Mouse (Mus musculus): ENCODE measurements around the gene Mboat1. TPM values are rescaled to one million over a fixed set of nuclear protein-coding genes. Genes with fewer than 3 reads are reported as not detected.

Gene Mboat1
- polyA plus RNA-seq (2016; fragmentation: Nextera tagmentation; extraction: Ambion mirVana), result 3.6 and 5.0 TPM in 2 replicates

GRCm38 (mm10) chr13:30136243-30136922, at the start of gene Mboat1:
Mboat1 (plus strand) TSS chr13:30136489.
- no peaks in the 10 kb centered on the region for H3K9me3 ChIP-seq
- H3K36me3 ChIP-seq, result no peaks in the 10 kb centered on the region
- H3K4me1 ChIP-seq, result 0 out of 2 replicates have a peak, but pooled peaks cover 11% of the 10 kb centered on the region
- peak; percentile 82 for DNase-seq (ENCODE audit: low spot score)
- under 1% methylated on average over 50 of the region's 55 CpGs for WGBS
- peaks cover 32% of the 10 kb centered on the region for H3K27me3 ChIP-seq (ENCODE audit: insufficient read depth, poor library complexity, severe bottlenecking)
- H3K4me3 ChIP-seq, result peak within 1 kb of the TSS; percentile 68
- H3K27ac ChIP-seq, result peak within 1 kb of the TSS; percentile 87

GRCm38 (mm10) chr13:30093086-30093485, 43.2 kb upstream of the Mboat1 start:
- Histone ChIP-seq H3K4me1 (no peaks in the 10 kb centered on the region), H3K9me3 (no peaks in the 10 kb centered on the region), H3K27me3 (ENCODE audit: insufficient read depth, poor library complexity, severe bottlenecking) (no peaks in the 10 kb centered on the region), H3K4me3 (no peak overlapping the region), H3K36me3 (no peaks in the 10 kb centered on the region), H3K27ac (no peak overlapping the region)
- no peak for DNase-seq (ENCODE audit: low spot score)
- WGBS, result 47% methylated on average over 2 of the region's 2 CpGs

- DNase-seq (ENCODE audit: low spot score), result no peak
- Histone ChIP-seq H3K9me3 (no peaks in the 10 kb centered on the region), H3K4me1 (no peaks in the 10 kb centered on the region), H3K4me3 (no peak overlapping the region), H3K27ac (no peak overlapping the region), H3K36me3 (no peaks in the 10 kb centered on the region), H3K27me3 (ENCODE audit: insufficient read depth, poor library complexity, severe bottlenecking) (no peaks in the 10 kb centered on the region)
- 77% methylated on average over 4 of the region's 4 CpGs for WGBS
Observed at GRCm38 (mm10) chr13:30095851-30096250, 40.4 kb upstream of the Mboat1 start.

- 52% methylated on average over 4 of the region's 4 CpGs for WGBS
- H3K4me1 ChIP-seq, result no peaks in the 10 kb centered on the region
- no peak overlapping the region for H3K4me3 ChIP-seq
- H3K27ac ChIP-seq, result no peak overlapping the region
- no peaks in the 10 kb centered on the region for H3K36me3 ChIP-seq
- no peaks in the 10 kb centered on the region for H3K27me3 ChIP-seq (ENCODE audit: insufficient read depth, poor library complexity, severe bottlenecking)
- DNase-seq (ENCODE audit: low spot score), result no peak
- no peaks in the 10 kb centered on the region for H3K9me3 ChIP-seq
Observed at GRCm38 (mm10) chr13:30096536-30096935, 39.8 kb upstream of the Mboat1 start.

- no peak for DNase-seq (ENCODE audit: low spot score)
- WGBS, result 78% methylated on average over 4 of the region's 4 CpGs
- H3K27ac ChIP-seq, result no peak overlapping the region
Observed at GRCm38 (mm10) chr13:30109001-30109600, 27.2 kb upstream of the Mboat1 start.

GRCm38 (mm10) chr13:30115792-30116191, 20.5 kb upstream of the Mboat1 start:
- Histone ChIP-seq H3K4me3 (no peak overlapping the region), H3K36me3 (no peaks in the 10 kb centered on the region), H3K9me3 (no peaks in the 10 kb centered on the region), H3K27me3 (ENCODE audit: insufficient read depth, poor library complexity, severe bottlenecking) (no peaks in the 10 kb centered on the region), H3K4me1 (no peaks in the 10 kb centered on the region), H3K27ac (no peak overlapping the region)
- WGBS, result 76% methylated on average over 5 of the region's 5 CpGs
- no peak for DNase-seq (ENCODE audit: low spot score)

More at GRCm38 (mm10) chr13:30109001-30109600, 27.2 kb upstream of the Mboat1 start:
- no peaks in the 10 kb centered on the region for H3K36me3 ChIP-seq
- H3K27me3 ChIP-seq (ENCODE audit: insufficient read depth, poor library complexity, severe bottlenecking), result no peaks in the 10 kb centered on the region
- no peak overlapping the region for H3K4me3 ChIP-seq
- no peaks in the 10 kb centered on the region for H3K9me3 ChIP-seq
- no peaks in the 10 kb centered on the region for H3K4me1 ChIP-seq

- Histone ChIP-seq H3K36me3 (no peaks in the 10 kb centered on the region), H3K27ac (peak overlapping the region; percentile 87; the same call in 1 of the 2 replicates), H3K9me3 (no peaks in the 10 kb centered on the region), H3K4me3 (peak overlapping the region; percentile 68), H3K4me1 (0 out of 2 replicates have a peak, but pooled peaks cover 11% of the 10 kb centered on the region), H3K27me3 (ENCODE audit: insufficient read depth, poor library complexity, severe bottlenecking) (peaks cover 32% of the 10 kb centered on the region)
- DNase-seq (ENCODE audit: low spot score), result no peak
- WGBS, result 34% methylated on average over 13 of the region's 13 CpGs
Observed at GRCm38 (mm10) chr13:30136923-30137629, 787 bp downstream of the Mboat1 start.

- 81% methylated on average over 6 of the region's 6 CpGs for WGBS
- 0 out of 2 replicates have a peak, but pooled peaks cover 11% of the 10 kb centered on the region for H3K4me1 ChIP-seq
- H3K27me3 ChIP-seq (ENCODE audit: insufficient read depth, poor library complexity, severe bottlenecking), result peaks cover 32% of the 10 kb centered on the region
- no peak overlapping the region for H3K27ac ChIP-seq
- no peaks in the 10 kb centered on the region for H3K9me3 ChIP-seq
- H3K36me3 ChIP-seq, result no peaks in the 10 kb centered on the region
- H3K4me3 ChIP-seq, result no peak overlapping the region
- no peak for DNase-seq (ENCODE audit: low spot score)
Observed at GRCm38 (mm10) chr13:30137951-30138350, 1.7 kb downstream of the Mboat1 start.

GRCm38 (mm10) chr13:30140149-30140548, 3.9 kb downstream of the Mboat1 start:
- no peaks in the 10 kb centered on the region for H3K36me3 ChIP-seq
- H3K4me3 ChIP-seq, result no peak overlapping the region
- no peak for DNase-seq (ENCODE audit: low spot score)
- H3K27me3 ChIP-seq (ENCODE audit: insufficient read depth, poor library complexity, severe bottlenecking), result peaks cover 21% of the 10 kb centered on the region
- H3K4me1 ChIP-seq, result 0 out of 2 replicates have a peak, but pooled peaks cover 11% of the 10 kb centered on the region
- no peaks in the 10 kb centered on the region for H3K9me3 ChIP-seq
- WGBS, result 83% methylated on average over 5 of the region's 5 CpGs
- H3K27ac ChIP-seq, result no peak overlapping the region

GRCm38 (mm10) chr13:30140646-30141045, 4.4 kb downstream of the Mboat1 start:
- no peak overlapping the region for H3K4me3 ChIP-seq
- H3K36me3 ChIP-seq, result no peaks in the 10 kb centered on the region
- H3K4me1 ChIP-seq, result 0 out of 2 replicates have a peak, but pooled peaks cover 11% of the 10 kb centered on the region
- H3K27ac ChIP-seq, result no peak overlapping the region
- 86% methylated on average over 12 of the region's 12 CpGs for WGBS
- H3K9me3 ChIP-seq, result no peaks in the 10 kb centered on the region
- no peak for DNase-seq (ENCODE audit: low spot score)
- peaks cover 16% of the 10 kb centered on the region for H3K27me3 ChIP-seq (ENCODE audit: insufficient read depth, poor library complexity, severe bottlenecking)

GRCm38 (mm10) chr13:30141996-30142395, 5.7 kb downstream of the Mboat1 start:
- no peak overlapping the region for H3K27ac ChIP-seq
- H3K4me3 ChIP-seq, result no peak overlapping the region
- no peaks in the 10 kb centered on the region for H3K36me3 ChIP-seq
- H3K9me3 ChIP-seq, result no peaks in the 10 kb centered on the region
- 0 out of 2 replicates have a peak, but pooled peaks cover 3% of the 10 kb centered on the region for H3K4me1 ChIP-seq
- WGBS, result 87% methylated on average over 5 of the region's 5 CpGs
- peaks cover 12% of the 10 kb centered on the region for H3K27me3 ChIP-seq (ENCODE audit: insufficient read depth, poor library complexity, severe bottlenecking)
- no peak for DNase-seq (ENCODE audit: low spot score)

- Histone ChIP-seq H3K27ac (no peak overlapping the region), H3K9me3 (no peaks in the 10 kb centered on the region), H3K4me1 (no peaks in the 10 kb centered on the region), H3K4me3 (no peak overlapping the region), H3K27me3 (ENCODE audit: insufficient read depth, poor library complexity, severe bottlenecking) (no peaks in the 10 kb centered on the region), H3K36me3 (no peaks in the 10 kb centered on the region)
- no peak for DNase-seq (ENCODE audit: low spot score)
- 86% methylated on average over 6 of the region's 6 CpGs for WGBS
Observed at GRCm38 (mm10) chr13:30146468-30146867, 10.2 kb downstream of the Mboat1 start.

GRCm38 (mm10) chr13:30154264-30154663, 18.0 kb downstream of the Mboat1 start:
- Histone ChIP-seq H3K9me3 (no peaks in the 10 kb centered on the region), H3K4me1 (no peaks in the 10 kb centered on the region), H3K27me3 (ENCODE audit: insufficient read depth, poor library complexity, severe bottlenecking) (no peaks in the 10 kb centered on the region), H3K4me3 (no peak overlapping the region), H3K36me3 (no peaks in the 10 kb centered on the region), H3K27ac (no peak overlapping the region)
- 79% methylated on average over 4 of the region's 4 CpGs for WGBS
- no peak for DNase-seq (ENCODE audit: low spot score)
